Mouse (Mus musculus) ovary, postnatal 10 days (tissue): ENCODE measurements around the gene Gm14412.
"Not testable (repeated sequence)": the region's sequence is repeated elsewhere in the genome, so short reads cannot be mapped to it uniquely, and the experiment has no call there.

Source experiments
- DNase-seq: peaks from one replicate; pipeline ENCODE4 v3.0.0; 2022; ENCODE audit warnings: low spot score

Gene Gm14412

GRCm38 (mm10) chr2:177324257-177324733 lies at the start of gene Gm14412:
Gene Gm14412 (minus strand): TSS chr2:177324307.
- not testable (repeated sequence) for DNase-seq

- DNase-seq: not testable (repeated sequence)
Observed at GRCm38 (mm10) chr2:177329661-177330292, 5.7 kb upstream of the Gm14412 start.

- DNase-seq: not testable (repeated sequence)
Observed at GRCm38 (mm10) chr2:177321361-177321760, 2.7 kb downstream of the Gm14412 start.

- not testable (repeated sequence) for DNase-seq
Observed at GRCm38 (mm10) chr2:177320786-177321320, 3.3 kb downstream of the Gm14412 start.

GRCm38 (mm10) chr2:177318996-177319395 lies 5.1 kb downstream of the Gm14412 start:
- no peak for DNase-seq

GRCm38 (mm10) chr2:177309627-177310026 lies 14.5 kb downstream of the Gm14412 start:
- not testable (repeated sequence) for DNase-seq

- DNase-seq: not testable (repeated sequence)
Observed at GRCm38 (mm10) chr2:177304980-177305379, 19.1 kb downstream of the Gm14412 start.

GRCm38 (mm10) chr2:177283701-177284100 lies 40.4 kb downstream of the Gm14412 start:
- DNase-seq: not testable (repeated sequence)

GRCm38 (mm10) chr2:177277754-177278153 lies 46.4 kb downstream of the Gm14412 start:
- not testable (repeated sequence) for DNase-seq

- DNase-seq: not testable (repeated sequence)
Observed at GRCm38 (mm10) chr2:177272237-177272636, 51.9 kb downstream of the Gm14412 start.

- not testable (repeated sequence) for DNase-seq
Observed at GRCm38 (mm10) chr2:177266936-177267335, 57.2 kb downstream of the Gm14412 start, which contains the start of gene Gm14409. Gene Gm14409 (minus strand): TSS chr2:177267036.
